Mouse (Mus musculus): ENCODE measurements around the gene Hes7. TPM values are rescaled to one million over a fixed set of nuclear protein-coding genes. Genes with fewer than 3 reads are reported as not detected.

Hes7 gene
- polyA plus RNA-seq (2012; rRNA removed), result 0.07 and 0.15 TPM in 2 replicates

GRCm38 (mm10) chr11:69120221-69121000 lies at the start of gene Hes7:
Gene Hes7, plus strand, starts transcription at chr11:69120404.
- WGBS, result 41% methylated on average over 27 of the region's 27 CpGs
- DNase-seq (ENCODE audit: low read depth, low spot score), result no peak

GRCm38 (mm10) chr11:69070590-69071222 lies 49.5 kb upstream of the Hes7 start, which contains the start of gene Tmem107:
Gene Tmem107, plus strand, starts transcription at chr11:69070806.
- no peak for DNase-seq (ENCODE audit: low read depth, low spot score)
- WGBS, result under 1% methylated on average over 47 of the region's 47 CpGs

GRCm38 (mm10) chr11:69071262-69071661 lies 48.9 kb upstream of the Hes7 start:
- no peak for DNase-seq (ENCODE audit: low read depth, low spot score)
- 12% methylated on average over 9 of the region's 9 CpGs for WGBS

- no peak for DNase-seq (ENCODE audit: low read depth, low spot score)
- 86% methylated on average over 11 of the region's 11 CpGs for WGBS
Observed at GRCm38 (mm10) chr11:69072234-69072633, 48.0 kb upstream of the Hes7 start.

- 8% methylated on average over 9 of the region's 9 CpGs for WGBS
- DNase-seq (ENCODE audit: low read depth, low spot score), result no peak
Observed at GRCm38 (mm10) chr11:69072666-69073064, 47.5 kb upstream of the Hes7 start.

GRCm38 (mm10) chr11:69073065-69073888 lies 46.9 kb upstream of the Hes7 start:
- DNase-seq (ENCODE audit: low read depth, low spot score), result no peak
- WGBS, result under 1% methylated on average over 14 of the region's 14 CpGs

GRCm38 (mm10) chr11:69073951-69074775 lies 46.0 kb upstream of the Hes7 start:
- WGBS, result 33% methylated on average over 6 of the region's 6 CpGs
- no peak for DNase-seq (ENCODE audit: low read depth, low spot score)

GRCm38 (mm10) chr11:69074776-69075069 lies 45.5 kb upstream of the Hes7 start:
- no peak for DNase-seq (ENCODE audit: low read depth, low spot score)
- WGBS, result 64% methylated on average over 2 of the region's 2 CpGs

- DNase-seq (ENCODE audit: low read depth, low spot score), result no peak
- 73% methylated on average over 9 of the region's 9 CpGs for WGBS
Observed at GRCm38 (mm10) chr11:69075764-69076479, 44.3 kb upstream of the Hes7 start.

- 81% methylated on average over 5 of the region's 5 CpGs for WGBS
- no peak for DNase-seq (ENCODE audit: low read depth, low spot score)
Observed at GRCm38 (mm10) chr11:69076572-69076971, 43.6 kb upstream of the Hes7 start.

GRCm38 (mm10) chr11:69077316-69077715 lies 42.9 kb upstream of the Hes7 start:
- no peak for DNase-seq (ENCODE audit: low read depth, low spot score)
- 75% methylated on average over 9 of the region's 9 CpGs for WGBS

- 63% methylated on average over 6 of the region's 6 CpGs for WGBS
- no peak for DNase-seq (ENCODE audit: low read depth, low spot score)
Observed at GRCm38 (mm10) chr11:69078041-69078440, 42.2 kb upstream of the Hes7 start.

GRCm38 (mm10) chr11:69078805-69079438 lies 41.3 kb upstream of the Hes7 start:
- 54% methylated on average over 5 of the region's 5 CpGs for WGBS

GRCm38 (mm10) chr11:69080102-69080854 lies 39.9 kb upstream of the Hes7 start:
- WGBS, result 47% methylated on average over 15 of the region's 15 CpGs
- no peak for DNase-seq (ENCODE audit: low read depth, low spot score)

More at GRCm38 (mm10) chr11:69078805-69079438, 41.3 kb upstream of the Hes7 start:
- DNase-seq (ENCODE audit: low read depth, low spot score), result no peak

GRCm38 (mm10) chr11:69080855-69081222 lies 39.4 kb upstream of the Hes7 start:
- no peak for DNase-seq (ENCODE audit: low read depth, low spot score)
- 91% methylated on average over 8 of the region's 8 CpGs for WGBS

- 60% methylated on average over 7 of the region's 7 CpGs for WGBS
- no peak for DNase-seq (ENCODE audit: low read depth, low spot score)
Observed at GRCm38 (mm10) chr11:69081613-69082012, 38.6 kb upstream of the Hes7 start.

- 51% methylated on average over 6 of the region's 6 CpGs for WGBS
Observed at GRCm38 (mm10) chr11:69085608-69086007, 34.6 kb upstream of the Hes7 start.

GRCm38 (mm10) chr11:69086390-69086789 lies 33.8 kb upstream of the Hes7 start:
- DNase-seq (ENCODE audit: low read depth, low spot score), result no peak
- WGBS, result 37% methylated on average over 6 of the region's 6 CpGs

More at GRCm38 (mm10) chr11:69085608-69086007, 34.6 kb upstream of the Hes7 start:
- DNase-seq (ENCODE audit: low read depth, low spot score), result no peak
